Mouse (Mus musculus) inflammation-experienced regulatory T-cells, adult 16 weeks (primary cell): ENCODE results near the gene G6pdx. TPM values are rescaled to one million over a fixed set of nuclear protein-coding genes. Genes with fewer than 3 reads are reported as not detected.

Experiments used
- polyA plus RNA-seq: library from polyadenylated mRNA; unstranded; fragments of 100-300 nt; shearing (Covaris generic); gene quantifications from one replicate; pipeline ENCODE4 v1.2.1, GENCODE M21; 2017

The G6pdx gene
- 64.2 TPM for polyA plus RNA-seq

DNA sequence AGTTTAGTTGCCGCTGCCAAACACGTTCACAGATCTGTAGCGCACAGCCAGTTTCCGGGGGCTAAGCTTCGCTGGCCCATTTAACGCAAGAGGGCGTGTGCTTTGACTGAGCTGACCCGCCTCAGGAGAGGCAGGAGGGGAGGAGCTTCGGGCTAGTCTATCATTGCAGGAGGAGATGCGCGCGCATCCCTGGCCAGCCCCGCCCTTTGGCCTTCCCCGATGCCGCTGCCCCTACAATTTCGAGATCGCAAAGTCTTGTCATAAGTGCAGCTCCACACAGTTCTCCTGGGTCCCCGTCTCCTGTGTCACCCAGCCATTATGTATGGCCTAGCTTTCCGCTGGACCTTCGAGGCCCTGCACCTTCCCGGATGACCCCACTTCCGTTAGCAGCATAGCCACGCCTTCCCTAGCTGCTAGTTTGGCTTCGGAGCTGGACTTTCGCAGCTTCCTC lies at the start of gene G6pdx:
G6pdx (minus strand) TSS at position 369 of the 451 bp plus-strand sequence.

DNA sequence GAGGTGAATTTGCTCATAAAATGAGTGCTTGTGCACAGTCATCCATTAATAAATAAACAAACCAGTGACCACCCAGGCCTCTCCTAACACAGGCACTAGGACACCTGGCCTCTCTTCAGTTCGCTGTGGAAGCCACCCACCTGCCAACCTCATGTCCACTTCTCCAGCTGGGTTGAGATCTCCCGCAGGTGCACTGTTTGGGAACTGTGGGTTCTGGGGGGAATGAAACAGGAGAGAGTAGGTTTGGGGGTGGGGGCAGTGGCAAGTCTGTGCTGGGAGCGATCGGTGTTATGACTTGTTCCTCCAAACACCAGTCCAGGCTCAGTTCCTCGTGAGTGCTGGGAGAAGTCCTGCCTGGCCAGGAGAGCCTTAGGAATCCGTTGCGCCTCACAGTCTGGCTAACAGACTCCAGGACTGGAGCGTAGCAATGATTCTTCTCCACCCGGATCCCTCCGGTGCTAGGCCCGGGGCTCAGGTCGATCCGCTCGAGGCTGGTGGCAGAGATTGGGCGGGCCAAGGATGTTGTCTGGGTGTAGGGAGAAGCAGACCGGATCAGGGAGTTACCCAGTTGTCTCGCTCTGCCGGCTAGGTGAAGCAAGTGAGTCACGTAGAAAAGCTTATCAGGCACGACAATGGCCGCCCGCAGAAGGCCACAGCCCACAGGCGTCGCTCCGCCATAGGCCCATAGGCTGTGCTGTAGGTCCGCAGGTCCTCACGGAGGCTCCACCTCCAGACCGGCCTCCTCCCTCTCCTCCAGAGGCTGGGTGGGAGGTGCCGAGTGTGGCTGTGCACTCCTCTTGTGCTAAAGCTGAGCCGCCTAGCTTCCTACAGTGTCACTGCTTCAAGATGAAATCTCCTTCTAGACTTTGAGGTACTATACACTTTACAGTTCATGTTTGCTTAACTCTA lies 36.2 kb downstream of the G6pdx start, which contains the start of the genes Fam3a and Ikbkg:
Fam3a (minus strand) TSS at position 738 of the 909 bp plus-strand sequence.
Ikbkg (plus strand) TSS at position 756 of the 909 bp plus-strand sequence.

DNA sequence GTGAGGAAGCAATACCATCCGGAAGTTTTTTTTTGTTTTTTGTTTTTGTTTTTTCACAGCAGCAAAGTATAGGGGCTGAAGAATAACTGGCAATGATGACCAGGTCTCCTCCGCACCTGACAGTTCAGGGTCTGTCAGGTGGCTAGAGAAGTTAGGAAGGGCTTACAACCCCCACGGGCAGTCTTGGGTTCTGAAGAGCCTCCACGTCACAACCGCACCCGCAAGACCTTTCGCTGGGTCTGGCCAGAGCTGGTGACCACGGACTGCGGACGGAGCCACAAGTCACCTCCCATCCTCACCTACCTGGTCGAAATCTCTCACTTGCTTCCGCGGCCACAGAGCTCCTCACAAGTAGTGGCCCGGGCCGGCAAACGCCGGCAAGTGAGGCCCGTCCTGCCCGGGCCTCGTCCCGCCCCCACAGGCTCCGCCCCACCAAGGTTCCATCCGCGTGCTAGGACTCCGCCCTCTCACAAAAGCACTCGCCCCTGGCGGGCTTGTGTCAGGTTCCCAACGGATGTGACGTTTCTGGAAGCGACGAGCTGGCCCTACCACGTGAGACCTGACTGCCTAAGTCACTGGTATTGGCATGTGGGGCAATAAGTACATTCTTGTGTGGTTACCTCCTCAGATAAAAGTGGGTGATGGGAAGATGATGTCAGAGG lies 56.0 kb downstream of the G6pdx start, which contains the start of the genes Ubl4a and Slc10a3:
Ubl4a (minus strand) TSS at position 331 of the 662 bp plus-strand sequence.
Slc10a3 (minus strand) TSS at position 462 of the 662 bp plus-strand sequence.

Other genes starting within 250 kb of the G6pdx start
- gene Flna, start 179.4 kb downstream of the G6pdx start, polyA plus RNA-seq: 352 TPM
- gene Emd, start 174.5 kb downstream of the G6pdx start, polyA plus RNA-seq: 63.3 TPM
- gene Rpl10, start 158.4 kb downstream of the G6pdx start, polyA plus RNA-seq: 85.1 TPM
- 180 TPM for gene Taz, start 147.3 kb downstream of the G6pdx start, polyA plus RNA-seq
- 26.0 TPM for gene Dnase1l1, start 146.9 kb downstream of the G6pdx start, polyA plus RNA-seq
- 197 TPM for gene Atp6ap1, start 132.1 kb downstream of the G6pdx start, polyA plus RNA-seq
- 335 TPM for gene Gdi1, start 124.2 kb downstream of the G6pdx start, polyA plus RNA-seq
- 60.5 TPM for gene Fam50a, start 116.2 kb downstream of the G6pdx start, polyA plus RNA-seq
- gene Plxna3, start 100.1 kb downstream of the G6pdx start, polyA plus RNA-seq: 6.8 TPM
- gene Lage3, start 75.6 kb downstream of the G6pdx start, polyA plus RNA-seq: 57.9 TPM
- 65.9 TPM for gene Ubl4a, start 56.0 kb downstream of the G6pdx start, polyA plus RNA-seq
- 48.1 TPM for gene Slc10a3, start 55.8 kb downstream of the G6pdx start, polyA plus RNA-seq
- 41.3 TPM for gene Fam3a, start 35.9 kb downstream of the G6pdx start, polyA plus RNA-seq
- gene Ikbkg, start 35.9 kb downstream of the G6pdx start, polyA plus RNA-seq: 60.3 TPM
- gene Gm6880, start 52.2 kb upstream of the G6pdx start, polyA plus RNA-seq: not detected
- not detected for gene Olfr1326-ps1, start 145.7 kb upstream of the G6pdx start, polyA plus RNA-seq
- not detected for gene Olfr1325, start 163.5 kb upstream of the G6pdx start, polyA plus RNA-seq
- gene Gm5640, start 216.4 kb upstream of the G6pdx start, polyA plus RNA-seq: not detected